Mouse (Mus musculus) cerebellum, postnatal 4 days (tissue): ENCODE measurements around the gene Mgat4a.

Experiments
- DNase-seq, 2 experiments: peaks; one replicate each; pipeline ENCODE4 v3.0.0; 2022; ENCODE audit warnings: low spot score in 2 of 2, mixed read lengths in 1 of 2

Mgat4a gene

DNA sequence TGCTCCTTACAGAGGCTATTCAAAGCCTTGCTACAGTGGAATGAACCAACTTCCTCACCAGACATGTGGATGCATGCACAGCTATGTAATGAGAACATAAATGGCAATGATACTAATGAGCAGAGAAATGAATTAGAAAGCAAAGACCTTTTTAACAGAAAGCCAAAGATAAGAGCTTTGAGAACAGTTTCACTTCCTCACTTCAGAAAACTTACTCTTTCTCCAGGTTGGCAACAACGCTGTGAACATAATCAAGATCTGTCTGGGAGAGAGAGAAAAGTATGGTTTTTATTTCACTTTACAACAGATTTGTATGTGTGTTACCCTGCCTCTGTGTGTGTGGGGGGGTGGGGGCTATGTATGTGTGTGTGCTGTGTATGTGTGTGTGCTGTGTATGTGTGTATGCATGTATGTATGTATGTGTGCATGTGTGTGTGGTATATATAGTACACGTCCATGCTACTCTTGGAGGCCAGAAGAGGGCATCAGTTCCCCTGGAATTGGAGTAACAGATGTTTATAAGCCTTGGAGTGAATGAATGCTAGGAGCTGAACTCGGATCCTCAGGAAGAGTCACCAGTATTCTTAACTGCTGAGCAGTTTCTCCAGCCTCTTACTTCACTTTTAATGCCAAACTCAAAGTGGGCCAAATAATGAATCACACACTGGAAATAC, 74.4 kb downstream of the Mgat4a start:
- no peak for DNase-seq

DNA sequence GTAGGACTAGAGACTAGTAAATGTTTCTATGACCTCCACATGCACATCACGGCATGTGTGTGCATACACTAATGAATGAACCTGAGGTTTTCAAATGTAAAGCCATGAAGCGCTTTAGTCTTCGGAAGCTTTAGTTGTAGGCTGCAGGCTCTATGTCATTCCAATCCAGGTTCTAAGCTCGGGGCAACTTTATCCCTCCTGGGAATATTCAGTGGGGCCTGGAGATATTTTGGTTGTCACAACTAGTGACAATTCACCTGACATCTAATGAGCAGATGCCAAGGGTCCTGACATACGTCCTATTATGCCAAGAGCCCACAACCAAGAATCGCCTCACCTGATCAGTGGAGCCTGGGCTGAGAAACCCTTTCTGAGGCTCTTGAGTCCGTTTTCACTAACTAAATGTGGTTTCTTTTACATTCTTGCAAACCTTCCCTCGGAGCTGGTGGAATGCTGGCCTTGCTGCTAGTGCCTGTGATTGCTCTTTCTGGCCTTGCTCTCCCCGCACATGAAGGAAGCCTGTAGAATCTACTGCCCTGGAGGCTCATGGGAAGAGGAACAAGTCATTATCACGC, 75.9 kb downstream of the Mgat4a start:
- DNase-seq: no peak

DNA sequence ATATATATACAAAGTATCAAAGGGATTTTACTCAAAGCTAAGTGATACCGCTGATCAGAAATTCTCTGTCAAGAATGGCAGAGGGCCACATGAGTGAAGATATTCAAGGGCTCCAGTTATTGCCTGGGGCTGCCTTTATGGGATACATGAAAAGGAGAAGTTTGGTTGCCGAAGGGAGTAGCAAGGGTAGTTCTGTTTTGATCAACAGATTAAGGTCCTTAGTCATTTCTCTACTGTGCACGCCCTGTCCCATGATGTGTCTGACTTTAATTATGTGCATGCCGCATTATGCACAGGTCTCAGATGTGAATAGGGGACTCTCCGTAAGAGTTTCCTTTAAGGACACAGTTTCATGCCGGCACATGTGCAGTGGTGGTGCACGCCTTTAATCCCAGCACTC, 83.3 kb downstream of the Mgat4a start:
- no peak for DNase-seq

DNA sequence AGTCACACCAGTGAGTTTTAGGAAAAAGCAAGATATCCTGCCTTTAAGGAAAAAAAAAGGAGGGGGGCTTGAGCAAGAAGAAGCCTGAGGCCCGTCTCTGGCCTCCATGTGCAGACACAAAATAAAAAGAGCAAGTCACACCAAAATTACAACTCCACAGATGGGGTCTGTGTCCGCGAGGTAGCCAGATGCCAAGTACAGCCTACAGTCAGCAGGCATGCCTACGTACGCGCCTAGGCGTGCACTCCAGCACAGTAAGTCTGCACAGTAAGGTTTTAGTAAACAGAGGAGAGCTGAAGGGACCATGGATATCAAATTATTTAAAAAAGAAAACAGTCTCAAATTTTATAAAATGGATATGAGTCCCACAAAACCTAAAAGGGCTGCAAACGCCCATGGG, 89.5 kb downstream of the Mgat4a start:
- no peak for DNase-seq

DNA sequence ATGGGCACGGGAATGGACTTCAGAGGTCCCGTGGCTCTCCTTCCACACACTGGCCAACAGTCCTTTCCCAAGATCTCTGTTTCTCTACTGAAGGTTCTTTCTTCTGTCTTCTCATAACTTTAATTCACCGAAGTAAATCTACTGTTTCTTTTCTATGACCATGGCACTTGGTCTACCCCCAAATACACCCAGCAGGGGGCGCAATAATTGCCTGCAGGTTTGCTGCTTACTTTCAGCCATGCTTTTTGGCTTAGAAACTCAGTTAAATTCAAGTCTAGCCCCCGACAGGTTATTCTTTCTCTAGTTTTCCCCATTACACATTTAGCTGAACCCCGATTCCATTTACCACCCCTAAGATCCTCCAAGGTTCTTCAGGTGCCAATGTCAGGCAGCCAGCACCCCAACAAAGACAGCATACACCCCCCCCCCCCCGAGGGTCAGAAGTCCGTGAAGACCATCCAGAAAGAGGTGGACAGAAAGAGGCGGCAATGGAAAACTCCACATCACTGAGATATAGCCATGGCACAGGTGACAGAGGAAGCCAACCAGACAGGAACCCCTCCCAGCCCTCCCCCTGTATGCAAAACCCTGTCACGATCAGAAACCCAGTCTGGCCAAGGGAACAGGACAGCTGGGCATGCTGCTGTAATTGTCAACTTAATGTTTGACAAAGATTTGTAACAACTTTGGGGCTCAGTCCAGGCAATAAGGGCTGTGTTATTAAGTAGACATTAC, 92.3 kb downstream of the Mgat4a start:
- peak in 1 of 2 experiments; percentile 58 for DNase-seq

DNA sequence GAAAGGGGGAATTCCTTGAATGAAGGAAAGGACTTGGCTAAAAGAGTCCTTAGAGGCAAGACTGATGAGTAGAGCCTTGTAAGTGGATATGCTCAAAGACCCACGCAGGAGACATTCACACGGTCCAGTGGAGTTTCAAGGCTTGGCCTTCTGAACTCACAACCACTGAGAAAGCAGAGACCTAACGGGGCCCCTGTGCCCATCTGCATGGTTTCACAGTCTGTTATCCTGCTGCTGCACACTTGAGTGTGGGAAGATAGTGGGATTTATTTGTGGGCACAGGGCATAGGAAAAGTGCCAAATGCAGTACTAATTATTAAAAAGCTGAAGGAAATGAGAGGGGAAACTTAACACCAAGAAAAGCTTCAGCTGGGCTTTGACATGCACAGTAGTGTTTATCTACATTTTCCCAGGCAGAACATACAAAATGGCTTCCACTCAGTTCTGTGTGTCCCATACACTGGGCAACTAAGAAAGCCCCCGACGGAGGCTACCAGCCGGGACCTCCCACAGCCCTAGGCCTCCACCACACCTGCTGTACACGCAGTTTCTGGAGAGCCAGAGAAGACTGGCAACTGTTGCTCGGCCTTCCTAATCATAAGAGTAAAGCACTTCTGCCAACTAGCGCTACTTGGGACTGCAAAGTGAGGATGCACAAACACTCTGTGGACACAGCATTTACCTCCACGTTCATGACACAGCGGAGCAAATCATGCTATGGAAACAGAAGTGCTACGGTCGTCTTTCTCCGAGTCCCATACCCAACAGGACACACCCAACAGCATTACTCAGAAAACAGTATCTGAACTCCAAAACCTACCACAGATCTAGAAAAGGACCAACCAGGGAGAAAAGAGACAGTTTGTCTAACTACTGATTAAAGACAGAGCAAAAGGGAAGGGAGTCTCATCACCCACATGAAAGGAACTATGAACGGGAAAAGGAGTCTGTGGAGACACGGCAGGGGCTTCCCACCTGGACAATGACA, 97.7 kb downstream of the Mgat4a start:
- DNase-seq: no peak

DNA sequence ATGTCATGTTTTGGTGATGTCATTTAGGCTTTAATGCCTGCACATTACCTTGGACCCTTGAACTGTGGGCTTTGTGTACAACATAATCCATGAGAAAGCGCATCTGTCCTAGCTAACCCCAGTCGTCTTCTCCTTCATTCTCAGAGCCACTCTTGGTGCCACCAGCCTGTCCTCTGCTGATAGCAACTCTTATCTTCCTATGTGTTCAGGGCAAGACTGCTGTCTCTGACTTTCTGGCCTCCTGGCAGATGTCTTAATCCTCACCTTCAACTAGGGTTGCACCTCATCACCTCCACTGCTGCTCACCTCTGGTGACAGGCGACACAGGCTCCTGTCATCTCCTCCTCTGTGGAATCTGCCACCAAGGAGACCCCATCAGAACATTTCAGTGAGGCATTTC, 104.4 kb downstream of the Mgat4a start:
- no peak for DNase-seq

DNA sequence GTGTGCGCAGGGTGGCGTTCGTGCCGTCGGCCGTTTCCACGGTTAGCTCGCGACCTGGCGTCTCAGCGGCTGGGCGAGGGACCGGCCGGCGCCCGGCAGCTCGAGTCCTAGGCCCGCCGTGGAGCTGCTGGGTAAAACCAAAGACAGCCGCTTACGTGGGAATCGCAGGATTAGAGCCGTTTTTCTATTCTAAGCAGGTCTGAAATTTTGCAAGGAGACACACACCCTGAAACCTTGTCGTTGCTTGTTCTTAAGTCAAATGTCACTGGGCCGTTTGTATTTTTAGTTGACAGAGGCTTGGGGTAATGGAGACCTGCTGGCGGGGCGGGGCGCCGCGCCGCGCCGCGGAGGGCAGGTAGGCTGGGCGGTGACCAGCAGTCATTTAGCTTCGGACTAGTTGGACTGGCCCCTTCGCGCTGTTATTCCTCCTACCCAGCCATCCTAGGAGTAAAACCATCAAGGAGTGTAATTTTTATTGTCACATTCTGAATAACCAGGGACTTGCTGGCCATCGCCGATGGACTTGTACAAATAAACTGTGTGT, 110.4 kb downstream of the Mgat4a start:
- DNase-seq: no peak

DNA sequence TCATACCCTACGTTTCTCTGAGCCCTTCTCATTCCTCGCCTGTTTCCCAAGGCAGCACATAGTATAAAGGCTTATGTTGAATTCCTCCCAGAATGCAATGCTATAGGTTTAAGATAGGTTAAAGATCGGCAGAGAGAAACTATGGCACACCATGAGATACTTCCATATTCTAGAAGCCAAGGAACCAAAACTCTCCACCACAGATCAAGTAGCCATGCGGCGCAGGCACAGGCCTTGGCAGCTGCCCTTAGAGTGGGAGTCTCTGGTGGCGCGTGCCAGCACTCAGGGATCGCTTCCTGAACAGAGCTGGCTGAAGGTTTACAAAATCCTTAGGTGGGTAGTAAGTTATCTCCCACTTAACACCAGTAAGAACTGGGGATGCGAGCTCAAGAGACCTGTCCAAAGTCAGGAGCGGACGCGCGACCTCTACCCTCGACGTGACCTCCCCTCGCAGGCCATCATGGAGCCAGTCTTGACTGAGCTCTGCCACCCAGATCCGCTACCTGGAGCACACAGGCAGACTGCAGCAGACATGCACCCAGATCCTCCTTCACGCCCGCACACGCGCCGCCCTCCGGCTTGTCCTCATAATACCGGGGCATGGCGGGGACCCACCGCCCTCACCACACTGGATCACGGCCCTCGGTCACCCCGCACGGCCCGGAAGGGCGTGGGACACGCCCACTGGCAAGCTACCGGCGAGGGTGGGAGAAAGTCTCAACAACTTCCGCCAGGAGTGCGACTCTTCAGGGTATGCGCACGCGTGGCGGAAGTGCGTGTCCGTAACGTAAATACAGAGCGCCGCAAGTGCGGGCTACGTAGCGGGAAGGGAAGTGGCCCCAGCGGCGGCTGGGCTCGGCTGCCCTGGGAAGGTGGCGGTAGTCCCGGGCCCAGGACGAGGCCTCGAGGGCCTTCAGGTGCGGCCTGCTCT, 111.2 kb downstream of the Mgat4a start, which contains the start of the genes Coa5 and Unc50:
TSS of gene Coa5 (minus strand) at position 738 of the 931 bp plus-strand sequence.
TSS of gene Unc50 (plus strand) at position 774 of the 931 bp plus-strand sequence.
- peak; percentile 72 to 91 for DNase-seq

DNA sequence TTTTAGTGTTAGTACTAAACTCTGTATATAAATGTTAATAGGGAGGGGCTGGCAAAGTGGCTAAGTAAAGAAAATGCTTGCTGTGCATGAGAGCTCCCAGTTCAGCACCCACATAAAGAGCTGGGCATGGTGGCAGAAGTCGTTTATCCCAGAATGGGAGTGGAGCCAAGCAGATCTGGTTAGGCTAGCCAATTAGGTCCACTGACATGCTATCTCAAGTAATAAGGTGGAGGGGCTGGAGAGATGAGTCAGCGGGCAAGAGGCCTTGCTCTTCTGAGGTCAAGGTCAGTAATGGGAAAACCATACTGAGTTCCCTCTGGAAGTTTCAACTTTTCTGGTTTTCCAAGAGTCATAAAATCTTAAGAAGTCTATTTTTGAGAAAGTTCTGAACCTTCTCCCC, 111.9 kb downstream of the Mgat4a start:
- DNase-seq: no peak

DNA sequence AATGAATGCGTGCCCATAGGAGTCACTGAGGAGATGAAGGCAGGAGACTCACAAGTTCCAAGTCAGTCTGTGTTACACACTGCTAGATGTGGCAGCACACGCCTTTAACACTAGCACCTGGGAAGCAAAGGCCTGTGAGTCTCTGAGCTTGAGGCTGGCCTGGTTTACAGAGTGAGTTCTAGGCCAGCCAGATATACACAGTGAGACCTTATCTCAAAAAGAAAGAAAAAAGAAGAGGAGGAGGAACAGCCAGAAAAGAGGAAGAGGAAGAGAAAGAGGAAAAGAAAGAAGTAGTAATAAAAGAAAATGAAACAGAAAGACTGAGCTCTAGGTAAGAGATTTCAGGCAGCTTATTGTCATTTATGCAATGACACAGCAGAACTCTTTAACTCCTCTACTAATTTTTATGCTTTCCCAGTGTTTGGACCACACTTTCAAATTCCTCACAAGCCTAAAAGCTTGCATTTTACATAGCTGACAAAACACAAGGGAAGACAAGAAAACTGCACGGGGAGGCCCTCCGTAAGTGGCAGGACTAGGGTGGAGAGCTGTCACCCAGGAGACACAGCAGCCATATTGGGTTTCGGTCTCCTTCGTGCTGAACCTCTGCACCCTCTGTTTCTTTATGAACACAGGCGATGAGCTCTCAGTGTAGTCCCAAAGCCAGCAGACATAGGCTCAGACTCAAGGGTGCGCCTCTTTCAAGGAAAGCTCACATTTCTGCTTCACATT, 113.5 kb downstream of the Mgat4a start:
- no peak for DNase-seq

DNA sequence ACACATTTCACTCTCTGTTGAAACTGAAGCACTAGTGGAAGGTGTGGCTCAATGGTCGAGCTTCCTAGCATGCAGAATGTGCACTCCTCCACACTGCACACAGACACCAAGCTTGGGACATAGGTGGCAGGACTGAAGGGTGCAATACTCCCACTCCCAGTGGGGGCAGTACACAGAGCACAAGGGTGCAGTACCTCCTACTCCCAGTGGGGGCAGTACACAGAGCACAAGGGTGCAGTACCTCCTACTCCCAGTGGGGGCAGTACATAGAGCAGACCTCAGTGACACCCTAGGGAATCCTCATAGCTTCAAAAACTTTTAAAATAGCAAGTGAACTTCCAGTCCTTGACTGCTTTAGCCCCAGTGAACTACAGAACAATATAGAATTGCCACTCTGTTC, 121.4 kb downstream of the Mgat4a start:
- peak; percentile 37 to 77 for DNase-seq

DNA sequence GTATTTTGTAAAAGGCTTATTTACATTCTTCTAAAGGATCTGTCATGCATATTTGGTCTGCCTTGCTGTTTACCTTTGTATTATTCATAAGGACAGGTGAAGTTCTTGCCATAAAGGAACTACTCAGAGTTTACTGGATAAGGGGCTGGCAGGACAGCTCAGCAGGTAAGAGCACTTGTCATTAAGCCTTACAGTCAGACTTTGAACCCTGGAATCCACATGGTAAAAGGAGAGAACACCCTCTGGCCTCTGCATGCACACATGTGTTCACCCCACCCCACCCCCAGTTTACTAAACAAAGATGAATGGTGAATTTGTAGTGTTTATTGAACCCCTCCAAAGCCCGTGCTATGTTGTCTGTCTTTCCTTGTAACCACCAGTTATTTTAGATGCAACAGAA, 125.4 kb downstream of the Mgat4a start:
- DNase-seq: no peak

DNA sequence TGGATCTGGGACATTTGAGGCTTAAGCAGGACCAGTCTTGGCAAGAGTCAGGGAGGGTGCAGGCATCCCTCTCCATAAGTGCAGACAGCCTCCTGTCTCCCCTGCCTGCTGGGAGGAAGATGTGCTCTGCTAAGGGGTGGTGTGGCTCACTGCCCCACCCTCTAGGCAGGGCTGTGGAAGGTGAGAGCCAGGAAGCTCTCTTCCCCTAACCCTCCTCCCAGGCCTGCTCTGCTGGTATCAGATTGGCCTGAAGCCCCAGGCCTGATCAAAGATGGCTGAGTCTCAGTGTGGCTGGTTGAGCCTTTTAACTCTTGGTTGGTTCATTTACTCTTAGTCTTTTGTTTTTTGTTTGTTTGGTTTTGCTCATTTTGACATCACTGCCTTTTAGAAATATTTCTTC, 131.2 kb downstream of the Mgat4a start:
- no peak for DNase-seq

DNA sequence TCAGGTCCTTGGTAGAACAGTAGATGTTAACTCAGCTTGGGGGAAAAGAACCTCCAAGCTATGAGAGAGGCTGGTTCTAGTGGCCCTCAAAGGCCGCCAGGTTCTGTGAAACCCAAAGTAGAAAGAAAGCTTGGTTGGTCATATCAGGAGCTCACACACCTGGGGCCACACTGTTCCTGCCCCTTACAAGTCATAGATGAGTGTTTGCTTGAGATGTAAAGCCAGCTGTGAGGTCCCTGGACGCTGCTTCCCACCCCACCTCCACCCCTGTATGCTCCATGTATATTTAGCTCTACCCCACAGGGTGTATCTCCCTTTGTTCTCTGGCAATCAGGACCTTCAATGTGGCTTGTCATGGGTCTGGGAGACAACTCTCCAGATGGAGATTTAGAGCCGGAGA, 132.1 kb downstream of the Mgat4a start:
- DNase-seq: no peak

DNA sequence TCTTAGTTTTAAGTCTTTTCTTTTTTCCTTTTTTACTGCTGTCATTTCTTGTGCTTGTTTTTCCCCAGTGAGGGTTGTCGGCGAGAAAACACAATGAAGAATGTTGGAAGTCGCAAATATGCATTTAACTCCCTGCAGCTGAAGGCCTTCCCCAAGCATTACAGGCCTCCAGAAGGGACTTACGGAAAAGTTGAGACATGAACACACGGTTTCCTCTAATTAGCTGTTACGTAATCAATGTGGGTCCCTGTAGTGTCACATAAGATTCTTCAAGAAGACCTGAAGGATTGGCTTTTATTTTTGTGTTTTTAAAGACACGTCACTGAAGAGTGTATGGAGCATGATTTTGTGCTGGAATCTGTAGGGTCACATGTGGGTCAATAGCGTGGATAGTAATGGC, 132.8 kb downstream of the Mgat4a start:
- DNase-seq: no peak

DNA sequence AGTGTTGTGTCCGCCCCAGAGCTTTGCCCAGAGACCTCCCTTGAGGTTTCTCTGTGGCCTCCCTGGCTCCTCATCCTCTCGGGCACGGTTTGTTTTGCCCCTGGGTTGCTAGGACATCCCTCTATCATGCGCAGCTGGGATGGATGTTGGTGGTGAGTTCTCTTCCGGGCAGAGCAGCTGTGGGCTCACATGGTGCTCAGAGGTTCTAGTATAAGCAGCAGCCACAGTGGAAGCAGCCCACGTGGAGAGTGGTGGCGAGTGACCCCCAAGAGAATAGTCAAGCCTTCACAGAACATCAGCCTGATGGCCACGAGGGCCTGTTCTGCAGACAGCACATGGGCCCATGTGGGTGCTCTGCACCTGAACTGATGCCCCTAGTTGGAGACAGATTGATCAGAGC, 133.6 kb downstream of the Mgat4a start:
- DNase-seq: no peak

DNA sequence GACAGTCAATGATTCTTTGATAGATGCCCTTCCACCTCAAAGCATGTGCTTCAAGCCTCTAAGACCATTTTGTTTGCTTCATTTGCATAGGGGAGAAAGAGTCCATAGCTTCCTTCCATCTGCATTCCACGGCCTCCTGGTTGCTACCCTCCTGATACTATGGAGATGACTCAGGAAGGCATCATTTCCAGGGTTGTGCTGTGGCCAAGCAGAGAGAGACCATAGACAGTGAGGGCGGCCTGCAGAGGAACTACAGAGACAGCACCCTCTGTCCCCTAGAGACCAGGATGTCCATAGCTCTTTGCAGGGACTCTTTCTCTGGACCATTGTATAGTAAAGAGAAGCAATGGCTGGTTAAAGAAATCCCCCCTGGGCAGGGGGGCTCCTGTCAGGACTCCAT, 135.7 kb downstream of the Mgat4a start:
- DNase-seq: no peak

DNA sequence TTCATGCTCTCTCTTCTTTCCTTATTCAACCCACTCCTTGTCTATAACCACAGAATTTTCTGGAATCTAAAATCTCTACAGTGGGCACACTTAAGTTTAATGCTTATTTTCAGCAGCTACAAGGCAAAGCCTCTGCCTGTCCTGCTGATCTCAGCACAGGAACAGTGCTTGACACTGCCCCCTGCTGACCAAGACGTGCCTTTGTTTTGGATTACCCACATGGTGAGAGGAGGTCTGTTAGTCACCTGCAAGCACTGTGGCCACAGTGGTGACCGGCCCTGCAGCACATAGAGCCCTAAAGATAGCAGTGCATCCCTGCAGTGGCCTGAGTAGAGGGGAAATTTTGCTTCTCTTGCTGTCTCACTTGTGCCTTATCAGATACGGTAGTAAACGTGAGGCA, 139.1 kb downstream of the Mgat4a start:
- peak in 1 of 2 experiments; percentile 56 for DNase-seq

DNA sequence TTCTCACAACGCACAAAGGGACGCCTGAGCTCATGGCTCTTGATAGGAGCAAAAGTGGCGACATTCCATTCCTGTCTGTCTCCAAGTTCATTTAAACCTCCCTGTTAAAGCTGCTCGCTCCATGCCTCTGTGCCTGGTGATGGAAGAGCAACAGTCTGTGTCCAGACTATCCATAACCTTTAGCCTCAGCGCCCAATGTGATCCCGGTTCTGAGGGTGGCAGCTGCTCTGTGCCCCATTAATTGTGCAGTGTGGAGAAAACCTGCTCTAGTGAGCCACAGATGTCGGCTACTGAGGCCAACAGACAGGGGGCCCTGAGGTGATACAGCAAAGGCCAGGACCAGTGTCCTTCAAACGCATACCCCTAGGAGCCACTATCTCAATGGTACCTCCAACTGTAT, 141.1 kb downstream of the Mgat4a start:
- no peak for DNase-seq
